Mouse (Mus musculus) CD8-positive naive resting alpha-beta T cell, adult 2 months (primary cell): ENCODE data around the gene Sppl2b.

Experiments used
- DNase-seq, 2 experiments: peaks; one replicate each; pipeline ENCODE4 v3.0.0; 2022; ENCODE audit warnings: low read depth in 2 of 2, low spot score in 2 of 2

Sppl2b gene

DNA sequence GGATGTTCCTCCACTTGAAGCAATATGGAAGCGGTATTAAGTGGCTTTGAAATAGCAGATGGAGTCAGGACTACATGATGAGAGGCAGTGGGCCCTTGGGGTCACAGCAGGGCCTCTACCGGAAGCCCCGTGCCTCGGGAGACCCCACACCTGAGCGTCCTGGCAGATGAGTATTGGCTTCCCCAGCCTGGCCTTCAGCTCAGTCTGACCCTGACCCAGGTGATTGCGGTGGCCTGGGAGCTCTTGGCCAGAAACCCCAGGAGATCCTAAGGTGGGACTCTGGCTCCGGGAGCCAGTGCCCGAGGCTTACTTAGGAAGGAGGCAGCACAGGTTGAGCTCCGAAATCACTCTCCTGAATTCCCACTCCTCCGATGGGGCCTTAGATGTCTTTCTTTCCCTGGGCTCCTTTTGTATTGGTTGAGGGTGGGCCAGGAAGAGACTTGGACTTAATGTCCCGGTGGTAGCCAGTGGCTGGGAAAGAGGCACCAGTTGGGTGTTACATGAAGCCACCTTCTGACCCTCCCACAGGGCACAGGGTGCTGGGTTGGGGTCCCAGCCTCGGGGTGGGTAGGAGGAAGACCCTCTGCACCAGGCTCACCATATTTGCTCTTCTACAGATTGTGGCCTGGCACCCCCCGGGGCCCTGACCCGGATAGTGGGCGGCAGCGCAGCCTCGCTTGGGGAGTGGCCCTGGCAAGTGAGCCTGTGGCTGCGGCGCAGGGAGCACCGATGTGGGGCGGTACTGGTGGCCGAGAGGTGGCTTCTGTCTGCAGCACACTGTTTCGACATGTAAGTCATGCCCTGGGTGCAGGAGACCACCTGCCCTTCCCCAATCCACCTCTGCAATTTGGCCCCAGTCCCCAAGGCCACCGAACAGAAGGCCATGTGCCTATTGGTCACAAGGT lies 41.8 kb downstream of the Sppl2b start:
- no peak for DNase-seq

- no peak for DNase-seq
Measured at GRCm38 (mm10) chr10:80897861-80898510, 42.9 kb downstream of the Sppl2b start.

GRCm38 (mm10) chr10:80899074-80899473 lies 44.0 kb downstream of the Sppl2b start:
- no peak for DNase-seq

GRCm38 (mm10) chr10:80899591-80900317 lies 44.7 kb downstream of the Sppl2b start:
- no peak for DNase-seq

- peak; percentile 93 to 95 for DNase-seq
Measured at GRCm38 (mm10) chr10:80900318-80901247, 45.5 kb downstream of the Sppl2b start, which contains the start of gene Timm13. TSS of gene Timm13 (minus strand) at chr10:80900969.

DNA sequence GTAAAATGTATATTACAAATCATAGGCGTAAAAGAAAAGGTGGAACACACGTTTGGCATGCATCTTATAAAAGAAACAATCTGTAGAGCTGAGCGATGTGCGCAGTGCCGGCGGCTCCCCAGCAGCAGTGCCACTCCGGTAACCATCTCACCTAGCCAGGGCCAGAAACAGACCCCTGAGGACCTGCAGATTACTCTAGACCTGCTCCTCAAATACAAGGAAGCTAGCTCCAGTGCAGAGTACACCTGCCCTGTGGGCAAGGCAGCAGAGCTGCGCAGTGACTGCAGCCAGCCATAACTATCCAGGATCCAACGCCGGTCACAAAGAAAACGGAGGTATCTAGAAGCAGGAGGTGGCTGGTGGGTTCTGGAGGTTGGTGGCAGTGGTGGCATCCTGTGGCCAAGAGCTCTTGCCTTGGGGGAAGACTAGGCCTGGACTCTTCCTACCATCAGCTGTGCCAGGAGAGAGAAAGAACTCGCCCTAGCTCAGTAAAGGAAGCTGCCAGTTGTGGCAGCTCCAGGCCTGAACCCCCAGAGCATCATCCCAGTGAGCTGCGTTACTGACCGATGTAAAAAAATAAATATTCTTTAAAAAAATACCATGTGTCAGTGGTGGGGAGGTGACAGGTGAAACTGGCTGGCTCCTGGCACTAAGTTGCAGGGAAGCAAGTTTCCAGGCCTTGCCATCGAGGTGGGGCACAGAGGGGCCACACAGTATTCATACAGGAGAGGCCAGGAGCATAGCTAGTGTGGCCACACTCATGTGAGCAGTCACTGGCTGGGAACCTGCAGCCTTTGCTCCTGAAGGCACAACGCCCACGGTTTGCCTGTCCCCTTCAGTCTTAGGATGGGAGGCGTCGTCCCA lies 46.6 kb downstream of the Sppl2b start:
- no peak for DNase-seq

DNA sequence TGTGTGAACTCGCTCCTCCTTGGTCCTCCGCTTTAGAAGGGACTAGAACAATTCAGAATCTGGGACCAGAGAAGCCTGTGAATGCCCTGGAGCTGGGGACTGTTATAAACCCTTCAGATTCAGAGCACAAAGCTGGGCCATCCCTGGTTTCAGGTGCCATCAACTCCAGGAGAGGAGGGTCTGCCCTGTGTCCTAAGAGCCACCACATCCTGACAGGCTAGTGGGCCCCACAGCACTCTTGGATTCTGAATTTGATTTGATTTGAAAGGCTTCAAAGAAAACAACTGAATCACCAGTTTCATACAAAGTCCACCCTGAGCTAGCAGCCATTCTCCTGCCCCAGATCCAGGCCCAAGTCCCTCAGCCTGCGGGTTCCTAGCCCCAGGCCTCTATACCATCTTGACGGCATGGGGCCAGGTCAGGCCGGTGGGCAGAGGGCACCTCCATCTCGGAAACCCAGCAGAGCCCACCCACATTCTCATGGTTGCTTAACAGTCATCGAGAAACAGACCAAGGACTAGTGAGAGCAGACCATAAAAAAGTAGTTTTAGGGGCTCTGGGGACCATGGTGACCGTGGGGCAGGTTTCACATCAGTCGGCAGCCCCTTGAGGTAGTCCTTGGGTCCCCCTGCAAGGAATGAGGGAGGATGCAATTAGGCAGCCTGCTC lies 47.3 kb downstream of the Sppl2b start:
- no peak for DNase-seq

DNA sequence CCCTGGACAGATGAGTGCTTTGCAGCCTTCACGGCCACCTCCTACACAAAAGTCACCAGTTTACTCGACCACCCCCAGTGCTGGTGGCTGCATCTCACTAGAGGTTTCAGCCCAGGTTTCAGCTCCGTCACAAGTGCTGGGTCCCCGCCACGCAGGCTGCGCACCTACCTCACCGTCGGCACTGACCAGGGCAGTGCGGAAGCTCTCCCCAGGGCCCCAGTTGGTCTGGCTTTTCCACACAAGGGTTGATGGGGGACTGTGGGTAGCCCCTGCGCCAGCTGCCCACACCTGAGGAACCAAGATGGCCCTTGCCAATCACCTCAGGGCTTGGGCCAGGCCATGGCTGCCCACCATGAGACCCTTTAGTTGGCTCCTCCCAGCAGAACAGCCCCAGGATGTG lies 48.2 kb downstream of the Sppl2b start:
- DNase-seq: no peak

GRCm38 (mm10) chr10:80904004-80904693 lies 49.1 kb downstream of the Sppl2b start:
- no peak for DNase-seq

GRCm38 (mm10) chr10:80904709-80905108 lies 49.6 kb downstream of the Sppl2b start:
- DNase-seq: no peak

DNA sequence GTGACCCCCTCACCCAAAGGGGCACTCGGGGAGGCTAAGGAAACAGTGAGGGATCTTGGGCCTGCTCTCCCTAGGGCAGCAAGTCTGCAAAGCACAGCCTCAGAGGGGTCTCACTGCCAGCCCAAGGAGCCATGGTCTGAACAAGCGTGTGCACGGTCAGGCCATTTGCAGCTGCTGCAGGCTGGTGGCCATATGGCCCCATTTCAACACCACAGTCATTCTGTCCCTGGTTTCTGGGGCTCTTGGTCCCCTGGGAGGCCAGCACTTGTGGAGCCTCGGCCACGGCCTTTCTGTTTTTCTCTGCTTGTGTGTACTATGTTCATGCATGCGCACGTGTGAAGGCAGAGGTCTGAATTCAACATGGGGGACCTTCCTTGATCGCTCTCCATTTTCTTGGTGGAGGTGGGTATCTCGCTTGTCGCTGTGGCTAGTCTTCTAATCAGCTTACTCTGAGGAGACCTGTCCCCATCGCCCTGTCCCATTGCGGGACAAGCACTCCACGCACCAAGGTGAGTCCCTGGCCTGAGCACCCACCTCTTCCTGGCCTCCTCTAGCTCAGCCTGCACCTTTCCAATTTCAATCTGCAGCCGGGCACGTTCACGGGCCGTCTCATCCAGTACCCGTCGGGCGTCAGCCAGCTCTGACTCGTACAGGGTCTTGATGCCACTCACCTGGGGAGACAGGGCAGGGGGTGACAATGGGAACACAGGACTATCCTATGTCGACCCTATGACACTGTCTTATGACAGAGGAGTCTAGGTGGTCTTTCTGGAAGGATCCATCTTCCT lies 54.5 kb downstream of the Sppl2b start:
- DNase-seq: no peak

- no peak for DNase-seq
Measured at GRCm38 (mm10) chr10:80911354-80911753, 56.3 kb downstream of the Sppl2b start.

- no peak for DNase-seq
Measured at GRCm38 (mm10) chr10:80911891-80912290, 56.8 kb downstream of the Sppl2b start.

GRCm38 (mm10) chr10:80913364-80914011 lies 58.4 kb downstream of the Sppl2b start:
- no peak for DNase-seq

GRCm38 (mm10) chr10:80914253-80914656 lies 59.2 kb downstream of the Sppl2b start:
- no peak for DNase-seq

DNA sequence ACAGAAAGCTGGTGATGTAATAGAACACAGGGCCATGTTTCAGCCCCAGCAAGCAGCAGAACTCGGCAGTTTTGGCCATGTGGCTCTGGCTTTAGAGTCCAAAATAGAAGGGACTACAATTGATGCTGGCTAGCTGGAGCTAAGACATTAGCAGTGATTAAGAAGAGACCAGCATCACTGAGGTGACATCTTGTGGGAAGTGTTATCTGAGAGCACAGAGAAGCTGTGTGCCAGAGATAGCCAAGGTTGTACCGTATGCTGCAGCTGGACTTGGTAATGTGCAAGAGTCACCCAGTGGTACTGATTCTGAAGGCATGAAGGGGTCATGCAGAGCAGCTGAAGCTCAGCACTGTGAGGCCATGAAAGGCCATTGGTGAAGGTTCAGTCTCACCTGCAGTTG lies 60.2 kb downstream of the Sppl2b start:
- DNase-seq: no peak

GRCm38 (mm10) chr10:80915736-80916135 lies 60.7 kb downstream of the Sppl2b start:
- no peak for DNase-seq
